Mouse (Mus musculus) brown adipose tissue, adult 24 weeks (tissue): ENCODE data around the gene Gdpd5. TPM values are rescaled to one million over a fixed set of nuclear protein-coding genes. Genes with fewer than 3 reads are reported as not detected.
"Not testable (repeated sequence)": the region's sequence is repeated elsewhere in the genome, so short reads cannot be mapped to it uniquely, and the experiment has no call there.

Experiments used
- H3K27ac ChIP-seq: fragments of 200-500 bp; replicated peaks from 2 replicates; pipeline ENCODE4 v1.5.1; 2012; ENCODE audit warnings: low read depth, mild to moderate bottlenecking, low read length
- H3K4me1 ChIP-seq: fragments of 200-500 bp; 2 replicates; pipeline ENCODE4 v1.6.1; 2012; ENCODE audit warnings: low read length, mixed read lengths; ENCODE audit not compliant: control insufficient read depth, insufficient read depth, insufficient read length
- H3K4me3 ChIP-seq: fragments of 200-500 bp; 2 replicates; pipeline ENCODE4 v1.5.1; 2012; ENCODE audit warnings: low read depth, mild to moderate bottlenecking, low read length, moderate library complexity; ENCODE audit not compliant: insufficient read depth
- polyA plus RNA-seq: library from polyadenylated mRNA; stranded (reverse); fragments of >200 nt; gene quantifications from 2 replicates; pipeline ENCODE4 v1.2.4, GENCODE M21; 2012; ENCODE audit not compliant: missing spikeins, insufficient read depth, insufficient read length

Gdpd5 gene
- polyA plus RNA-seq, 1 experiment, result 10.1 TPM

- Histone ChIP-seq H3K4me1 (peaks cover 25% of the 10 kb centered on the region), H3K27ac (peak overlapping the region; percentile 89), H3K4me3 (no peak overlapping the region)
Observed at GRCm38 (mm10) chr7:99357201-99357600, 24.0 kb upstream of the Gdpd5 start.

DNA sequence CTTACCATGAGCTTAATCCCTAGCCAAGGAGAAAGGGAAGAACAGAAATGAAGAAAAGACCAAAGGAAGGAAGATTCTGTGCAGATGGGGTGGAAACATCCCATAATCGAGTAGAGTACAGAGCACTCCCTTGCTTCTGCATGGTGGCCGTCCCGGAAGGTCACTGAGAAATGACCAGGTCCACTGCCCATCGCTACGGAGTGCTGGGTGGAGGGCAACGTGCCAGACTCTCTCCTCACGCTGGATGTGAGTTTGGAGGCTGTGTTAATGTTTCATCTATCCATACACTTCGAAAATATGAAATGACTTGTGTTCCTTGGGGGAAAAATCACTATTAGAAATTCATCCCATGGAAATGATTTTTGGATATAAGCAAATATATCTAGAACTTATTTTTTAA lies 22.8 kb upstream of the Gdpd5 start:
- no peak overlapping the region for H3K27ac ChIP-seq
- H3K4me1 ChIP-seq, result peaks cover 25% of the 10 kb centered on the region
- H3K4me3 ChIP-seq, result no peak overlapping the region

DNA sequence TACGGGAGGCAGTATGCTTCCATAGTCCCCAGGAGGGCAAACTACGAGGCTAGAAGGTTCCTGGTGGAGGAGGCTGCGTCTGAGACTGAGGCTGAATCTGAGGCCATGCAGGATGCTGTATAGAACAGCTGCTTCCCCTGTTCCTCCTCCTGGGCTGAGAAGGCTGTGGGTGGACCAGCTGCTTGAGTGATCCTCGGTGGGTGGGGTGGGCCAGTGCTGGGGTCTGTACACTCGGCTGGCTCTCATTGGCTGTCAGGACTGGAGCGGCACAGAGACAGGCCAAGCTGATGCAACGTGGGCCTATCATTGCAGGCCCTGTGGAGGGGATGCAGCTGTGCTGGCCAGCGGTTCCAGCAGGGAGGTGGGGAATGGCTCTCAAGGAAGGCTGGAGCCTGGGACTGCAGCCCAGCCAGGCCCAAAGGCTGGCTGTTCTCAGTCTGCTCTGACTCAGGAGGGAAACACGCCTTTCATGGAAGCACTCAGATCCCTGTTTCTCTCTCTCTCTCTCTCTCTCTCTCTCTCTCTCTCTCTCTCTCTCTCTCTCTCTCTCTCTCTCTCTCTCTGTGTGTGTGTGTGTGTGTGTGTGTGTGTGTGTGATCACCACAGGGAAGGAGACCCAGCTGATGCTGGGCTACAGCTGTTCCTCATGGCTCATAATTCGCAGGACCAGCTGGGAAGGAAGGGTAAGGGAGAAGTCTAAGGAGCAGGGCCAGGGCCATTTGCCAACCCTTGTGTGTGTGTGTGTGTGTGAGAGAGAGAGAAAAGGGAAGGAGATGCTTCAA lies 21.0 kb upstream of the Gdpd5 start:
- peak overlapping the region; percentile 51 for H3K27ac ChIP-seq
- H3K4me3 ChIP-seq, result no peak overlapping the region
- H3K4me1 ChIP-seq, result peaks cover 22% of the 10 kb centered on the region

GRCm38 (mm10) chr7:99360803-99361414 lies 20.3 kb upstream of the Gdpd5 start:
- Histone ChIP-seq H3K4me3 (no peak overlapping the region), H3K27ac (peak overlapping the region; percentile 41), H3K4me1 (peaks cover 18% of the 10 kb centered on the region)

- Histone ChIP-seq H3K27ac (no peak overlapping the region), H3K4me3 (no peak overlapping the region), H3K4me1 (peaks cover 5% of the 10 kb centered on the region)
Observed at GRCm38 (mm10) chr7:99362137-99362536, 19.1 kb upstream of the Gdpd5 start.

- no peak overlapping the region for H3K4me3 ChIP-seq
- H3K4me1 ChIP-seq, result no peaks in the 10 kb centered on the region
- no peak overlapping the region for H3K27ac ChIP-seq
Observed at GRCm38 (mm10) chr7:99365069-99365468, 16.1 kb upstream of the Gdpd5 start.

GRCm38 (mm10) chr7:99366716-99367115 lies 14.5 kb upstream of the Gdpd5 start:
- no peak overlapping the region for H3K4me3 ChIP-seq
- H3K4me1 ChIP-seq, result no peaks in the 10 kb centered on the region
- no peak overlapping the region for H3K27ac ChIP-seq

DNA sequence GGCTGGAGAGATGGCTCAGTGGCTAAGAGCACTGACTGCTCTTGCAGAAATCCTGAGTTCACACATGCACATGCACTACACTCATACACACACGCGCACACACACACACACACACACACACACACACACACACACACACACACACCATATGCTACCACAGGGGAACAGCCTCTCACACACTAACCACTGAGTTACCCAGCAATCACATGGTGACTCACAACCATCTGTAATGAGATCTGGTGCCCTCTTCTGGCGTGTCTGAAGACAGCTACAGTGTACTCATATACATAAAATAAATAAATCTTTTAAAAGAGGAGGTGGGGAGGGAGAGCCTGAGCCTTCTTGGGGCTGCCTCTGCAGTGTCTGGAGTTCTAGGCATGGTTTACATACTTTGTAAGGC lies 6.9 kb upstream of the Gdpd5 start:
- not testable (repeated sequence) for H3K4me1 ChIP-seq, H3K27ac ChIP-seq, H3K4me3 ChIP-seq

- no peak overlapping the region for H3K27ac ChIP-seq
- H3K4me1 ChIP-seq, result 0 out of 2 replicates have a peak, but pooled peaks cover 2% of the 10 kb centered on the region
- H3K4me3 ChIP-seq, result no peak overlapping the region
Observed at GRCm38 (mm10) chr7:99375455-99375854, 5.8 kb upstream of the Gdpd5 start.

GRCm38 (mm10) chr7:99378870-99379269 lies 2.3 kb upstream of the Gdpd5 start:
- H3K4me3 ChIP-seq, result no peak overlapping the region
- H3K27ac ChIP-seq, result no peak overlapping the region
- peaks cover 15% of the 10 kb centered on the region for H3K4me1 ChIP-seq

DNA sequence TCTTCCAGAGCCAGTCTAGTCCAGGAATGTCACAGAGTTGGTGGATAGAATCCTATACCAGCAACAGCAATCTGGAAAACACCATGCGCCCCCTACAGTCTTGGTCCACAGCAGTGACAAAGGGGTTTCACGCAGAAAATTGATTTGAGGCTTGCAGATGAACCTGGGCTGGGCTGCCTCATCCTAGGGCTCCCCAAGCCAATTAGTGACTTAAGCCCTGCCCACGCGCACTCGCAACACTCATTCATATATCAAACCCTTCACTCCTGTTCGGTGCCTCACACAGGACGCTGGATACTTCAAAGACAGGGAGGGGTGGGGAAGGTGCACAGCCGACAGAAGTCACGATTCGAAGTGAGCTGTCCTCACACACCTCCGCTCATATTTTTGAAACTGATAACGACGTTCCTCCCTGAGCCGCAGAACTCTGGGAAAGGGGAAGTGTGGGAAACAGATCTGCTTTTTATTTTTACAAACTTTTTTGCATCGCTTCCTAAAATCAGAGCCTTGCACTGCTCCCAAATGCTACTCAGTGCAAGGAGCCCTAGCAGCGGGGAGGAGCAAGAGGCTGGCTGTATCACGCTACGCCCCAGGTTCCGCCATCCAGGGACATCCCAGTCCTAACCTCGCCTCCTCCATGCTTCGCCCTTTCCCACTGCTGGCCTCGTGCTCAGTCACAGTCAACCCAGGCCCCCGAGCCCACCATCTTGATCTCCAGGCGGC lies 562 bp upstream of the Gdpd5 start:
- peaks cover 24% of the 10 kb centered on the region for H3K4me1 ChIP-seq
- no peak overlapping the region; the same call in 1 of the 2 replicates for H3K27ac ChIP-seq
- H3K4me3 ChIP-seq, result peak overlapping the region; percentile 71

DNA sequence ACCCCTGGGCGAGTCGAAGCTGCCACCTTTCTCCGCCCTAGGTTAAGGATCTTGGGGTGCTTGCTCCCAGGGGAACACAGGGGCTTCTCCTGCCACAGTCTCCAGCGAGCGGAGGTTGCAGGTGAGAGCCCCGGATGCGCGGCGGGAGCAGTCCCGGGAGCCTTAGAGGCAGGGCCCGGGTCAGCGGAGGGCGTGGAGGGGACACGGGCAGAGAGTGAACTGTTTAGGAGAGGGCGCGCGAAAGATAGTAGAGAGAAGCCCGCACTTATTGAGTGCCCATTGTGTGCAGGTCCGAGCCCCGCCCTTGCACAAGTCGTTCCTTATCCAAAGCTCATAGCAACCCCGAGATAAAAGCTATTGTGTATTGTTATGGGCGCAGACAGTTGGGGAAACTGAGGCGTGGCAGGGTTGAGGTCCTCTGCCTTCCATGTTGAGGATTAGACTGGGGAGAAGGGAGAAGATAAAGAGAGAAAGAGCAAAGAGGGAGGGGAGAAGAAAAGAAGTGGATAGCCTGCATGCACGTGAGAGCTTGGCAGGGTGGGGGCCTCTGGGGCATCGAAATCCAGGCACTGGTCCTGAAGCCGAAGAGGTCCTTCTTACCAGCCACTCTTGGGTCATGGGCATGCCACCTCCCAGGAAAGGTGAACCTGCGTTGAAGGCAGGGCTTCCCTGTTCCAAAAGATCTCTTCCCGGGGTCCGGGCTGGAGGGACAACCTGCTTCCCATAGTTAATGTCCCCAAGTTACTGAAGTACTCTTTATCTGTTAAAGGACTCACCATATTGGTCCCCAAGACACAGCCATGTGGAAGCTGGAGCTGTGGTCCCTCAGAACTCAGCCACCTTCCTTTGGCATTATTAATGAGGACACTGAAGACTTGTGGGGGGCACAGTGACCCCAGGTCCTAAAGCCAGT lies 1.1 kb downstream of the Gdpd5 start:
- Histone ChIP-seq H3K4me1 (peaks cover 27% of the 10 kb centered on the region), H3K4me3 (peak overlapping the region; percentile 87), H3K27ac (peak overlapping the region; percentile 28; the same call in 1 of the 2 replicates)

DNA sequence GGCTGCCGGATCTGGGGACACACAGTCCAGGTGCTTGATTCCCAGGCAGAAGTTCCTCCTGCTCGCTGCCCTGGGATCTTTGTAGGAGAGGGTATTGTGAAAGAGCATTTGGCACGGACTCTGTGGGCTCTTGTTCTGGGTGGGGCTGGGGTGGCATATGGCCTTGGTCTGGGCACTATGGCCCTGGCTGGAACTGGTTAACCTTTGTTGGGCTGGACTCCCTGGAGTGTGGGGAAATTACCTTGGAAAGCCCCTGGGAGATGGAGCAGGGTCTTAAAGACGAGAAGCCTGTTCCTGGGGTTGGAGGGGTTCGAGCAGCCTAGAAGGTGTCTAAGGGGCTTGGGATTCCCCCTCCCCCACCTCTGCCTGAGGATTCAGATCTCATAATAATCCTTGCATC lies 2.0 kb downstream of the Gdpd5 start:
- H3K4me1 ChIP-seq, result peaks cover 27% of the 10 kb centered on the region
- H3K27ac ChIP-seq, result peak overlapping the region; percentile 70; the same call in 1 of the 2 replicates
- peak overlapping the region; percentile 87 for H3K4me3 ChIP-seq

DNA sequence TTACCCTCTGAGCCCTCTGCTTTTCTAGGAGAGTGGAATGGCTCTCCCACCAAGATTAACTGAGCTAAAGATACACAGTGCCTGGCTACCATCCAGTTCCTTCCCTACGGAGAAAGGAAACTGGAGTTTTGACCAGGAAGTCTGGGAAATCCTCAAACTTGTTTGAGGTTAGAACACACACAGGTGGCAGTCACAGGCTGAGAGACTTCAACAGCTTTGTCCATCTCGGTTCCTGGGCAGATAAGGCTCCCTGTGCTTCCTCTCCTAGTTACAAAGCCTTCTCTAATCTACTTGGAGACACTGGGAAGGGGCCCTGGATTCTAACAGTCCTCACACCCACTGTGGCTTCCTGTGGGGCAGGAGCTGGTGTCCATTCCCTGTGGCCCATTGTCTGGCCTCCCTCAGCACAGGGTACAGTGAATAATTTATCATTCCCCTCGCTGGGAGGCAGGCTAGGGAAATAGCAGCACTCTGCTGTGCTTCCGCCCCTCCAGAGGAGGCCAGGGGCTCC lies 2.9 kb downstream of the Gdpd5 start:
- peak overlapping the region; percentile 87 for H3K4me3 ChIP-seq
- H3K4me1 ChIP-seq, result peaks cover 29% of the 10 kb centered on the region
- H3K27ac ChIP-seq, result peak overlapping the region; percentile 70
